Mouse (Mus musculus) layer of hippocampus, postnatal 10 days (tissue): Measurements from ENCODE around the gene Pabpn1. TPM values are rescaled to one million over a fixed set of nuclear protein-coding genes. Genes with fewer than 3 reads are reported as not detected.

Experiments used
- DNase-seq, 2 experiments: peaks; one replicate each; pipeline ENCODE4 v3.0.0; 2021; ENCODE audit warnings: low spot score in 2 of 2
- long read RNA-seq: library from polyadenylated mRNA; stranded (forward); transcript quantifications from one replicate; pipeline ENCODE4 v2.0.0, GENCODE M21; 2023
- total RNA-seq, 2 experiments: library from RNA; stranded (reverse); gene quantifications; 2 replicates each; pipeline ENCODE4 v1.2.3; 2021

Gene Pabpn1
- 100 to 1,000 TPM; 266 to 288 TPM for total RNA-seq
- long read RNA-seq, transcript Pabpn1-208 (7 exons, 700 nt), result minor isoform, 7 of 160 reads
- long read RNA-seq, transcript Pabpn1-205 (6 exons, 912 nt), result minor isoform, 7 of 160 reads
- long read RNA-seq, transcript Pabpn1-201 (7 exons, 1,030 nt), result major isoform, 60 of 160 reads
- long read RNA-seq, transcript Pabpn1-202 (6 exons, 1,761 nt), result minor isoform, 35 of 160 reads
- long read RNA-seq, partial matches to known transcripts, result 7 of 160 reads
- long read RNA-seq, other reads (novel, unspliced or antisense), result 36 of 160 reads

DNA sequence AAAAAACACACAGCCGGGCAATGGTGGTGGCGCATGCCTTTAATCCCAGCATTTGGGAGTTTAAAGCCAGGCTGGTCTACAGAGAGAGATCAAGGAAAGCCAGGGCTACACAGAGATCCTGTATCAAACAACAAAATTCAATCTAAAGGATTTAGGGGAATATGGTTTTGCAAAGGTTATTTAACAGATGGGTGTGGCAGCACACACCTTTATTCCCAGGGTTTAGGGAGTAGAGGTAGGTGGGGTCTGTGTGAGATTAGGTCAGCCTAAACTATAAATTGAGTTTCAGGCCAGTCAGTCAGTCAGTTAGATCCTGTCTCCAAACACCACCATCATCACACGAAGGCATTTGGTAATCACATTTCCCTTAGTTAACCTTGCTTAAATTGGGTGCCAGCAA lies at the start of gene Pabpn1:
Gene Pabpn1, plus strand, starts transcription at position 301 of the 400 bp plus-strand sequence.
- no peak for DNase-seq

DNA sequence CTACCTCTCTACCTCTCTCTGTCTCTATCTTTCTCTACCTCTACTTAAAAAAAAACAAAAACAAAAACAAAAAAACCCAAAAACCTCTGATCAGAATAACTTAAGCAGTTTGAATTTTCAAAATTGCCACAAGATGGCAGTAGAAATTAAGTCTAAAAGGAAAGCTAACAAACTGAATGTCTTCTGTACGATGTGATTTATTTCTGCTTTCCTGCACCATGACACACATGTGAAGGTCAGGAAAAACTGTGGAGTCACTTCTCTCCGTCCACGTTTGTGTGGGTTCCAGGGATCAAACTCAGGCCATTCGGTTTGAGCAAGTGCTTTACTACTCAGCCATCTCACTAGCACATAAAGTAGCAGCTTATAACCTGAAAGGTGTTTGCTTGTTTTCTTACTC lies 48.8 kb upstream of the Pabpn1 start:
- no peak for DNase-seq

DNA sequence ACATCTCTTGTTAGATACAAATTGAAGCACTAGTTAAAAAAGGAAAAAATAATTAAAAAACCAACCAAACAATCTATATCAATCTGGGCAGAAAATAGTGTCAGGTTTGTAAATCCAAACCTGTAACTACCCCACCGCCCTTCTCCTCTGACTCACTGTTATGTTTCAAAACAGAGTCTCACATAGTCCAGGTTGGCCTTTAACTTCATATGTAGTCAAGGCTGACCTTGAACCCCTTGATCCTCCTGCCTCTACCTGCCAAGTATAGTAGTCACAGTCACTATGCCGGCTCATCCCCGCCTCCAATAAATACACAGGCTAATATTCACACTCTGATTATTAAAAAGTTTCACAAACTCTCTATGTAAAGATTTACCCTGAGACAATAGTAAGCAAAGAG lies 36.6 kb upstream of the Pabpn1 start:
- DNase-seq, result no peak

DNA sequence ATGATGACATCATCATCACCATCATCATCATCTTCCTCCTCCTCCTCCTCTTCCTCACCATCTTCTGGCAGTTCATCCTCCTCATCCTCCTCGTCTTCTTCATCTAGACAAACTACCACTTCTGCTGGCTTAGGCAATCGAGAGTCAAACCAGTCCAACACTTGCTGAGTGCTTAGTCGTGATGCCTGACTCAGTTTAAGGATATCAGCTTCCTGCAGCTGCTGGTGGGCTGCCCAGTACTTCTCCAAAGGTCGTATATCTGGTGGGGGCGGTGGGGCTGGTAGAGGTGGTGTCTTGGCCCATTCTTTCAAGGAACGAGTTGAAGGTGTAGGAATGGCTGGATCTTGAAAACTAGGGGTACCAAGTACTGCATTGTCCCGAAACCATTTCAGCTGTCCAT lies 35.6 kb upstream of the Pabpn1 start:
- no peak for DNase-seq

DNA sequence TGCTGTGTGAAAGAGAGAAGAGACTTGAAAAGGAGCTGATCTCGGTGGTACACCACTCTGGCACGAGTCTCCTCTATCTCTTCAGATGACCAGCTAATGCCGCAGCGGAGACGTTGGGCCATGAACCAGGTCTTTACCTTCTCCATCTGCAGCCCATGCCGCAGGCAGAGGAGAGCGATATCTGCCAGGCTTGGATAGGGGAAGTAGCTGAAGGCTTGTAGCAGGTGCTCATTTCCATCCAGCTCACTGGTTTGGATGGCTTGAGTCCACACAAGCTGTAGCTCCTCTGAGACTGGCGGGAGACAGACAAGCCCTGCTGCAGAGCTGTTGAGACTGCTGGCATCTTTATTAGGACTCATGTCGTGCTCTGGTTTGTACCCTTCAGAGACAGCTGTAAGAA lies 34.4 kb upstream of the Pabpn1 start:
- DNase-seq, result peak in 1 of 2 experiments; percentile 28

DNA sequence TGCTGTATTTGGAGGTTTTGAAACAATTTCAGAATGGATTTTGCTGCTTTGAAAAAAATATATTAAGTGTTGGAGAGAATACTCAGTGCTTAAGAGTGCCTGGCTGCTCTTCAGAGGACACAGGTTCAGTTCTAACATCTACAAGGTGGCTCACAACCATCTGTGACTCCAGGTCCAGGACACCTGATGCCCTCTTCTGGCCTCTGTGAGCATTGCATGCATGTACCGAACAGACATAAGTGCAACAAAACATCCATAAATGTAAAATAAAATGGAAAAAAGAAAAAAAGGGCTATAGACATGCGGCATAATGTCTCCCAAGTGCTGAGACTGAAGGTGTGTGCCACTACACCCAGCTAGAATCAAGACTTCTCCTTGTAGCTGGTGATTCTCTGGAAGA lies 31.8 kb upstream of the Pabpn1 start:
- DNase-seq, result peak; percentile 62 to 70

DNA sequence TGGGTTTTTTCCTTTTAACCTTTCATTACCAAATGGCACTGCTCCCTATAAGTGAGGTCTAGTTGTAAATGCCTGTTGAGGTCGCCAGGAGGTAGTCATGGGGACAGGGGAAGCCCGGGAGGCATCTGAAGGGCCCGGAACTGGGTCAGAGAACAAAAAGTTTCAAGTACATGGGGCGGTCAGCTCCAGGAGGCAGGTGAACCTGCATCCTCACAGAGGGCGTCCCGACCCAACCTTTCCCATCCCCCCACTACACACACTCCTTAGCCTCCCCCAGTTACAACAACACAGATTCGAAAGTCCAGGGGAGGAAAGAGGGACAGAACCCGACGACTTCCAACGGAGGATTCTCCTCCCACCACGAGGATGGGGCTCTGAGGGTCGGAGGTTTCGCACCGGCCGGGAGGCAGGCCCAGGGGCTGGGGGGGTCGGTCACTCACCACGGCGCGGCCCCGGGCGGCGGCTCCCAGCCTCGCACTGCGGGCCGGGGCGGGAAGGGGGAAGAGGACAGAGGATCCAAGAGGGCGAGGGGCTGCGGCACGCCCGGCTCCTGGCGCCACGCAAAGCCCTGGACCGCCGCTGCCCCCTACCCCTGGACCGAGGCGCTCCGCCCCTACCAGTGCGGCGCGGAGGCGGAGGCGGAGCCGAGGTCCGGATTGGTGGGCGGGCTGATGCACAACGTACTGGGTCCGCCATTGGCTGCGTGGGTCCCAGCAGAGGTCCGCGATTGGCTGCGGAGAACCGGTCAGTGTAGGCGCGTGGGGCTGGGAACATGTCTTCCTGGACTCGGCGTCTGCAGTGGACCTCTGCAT lies 28.6 kb upstream of the Pabpn1 start:
- DNase-seq, result peak; percentile 88 to 93

DNA sequence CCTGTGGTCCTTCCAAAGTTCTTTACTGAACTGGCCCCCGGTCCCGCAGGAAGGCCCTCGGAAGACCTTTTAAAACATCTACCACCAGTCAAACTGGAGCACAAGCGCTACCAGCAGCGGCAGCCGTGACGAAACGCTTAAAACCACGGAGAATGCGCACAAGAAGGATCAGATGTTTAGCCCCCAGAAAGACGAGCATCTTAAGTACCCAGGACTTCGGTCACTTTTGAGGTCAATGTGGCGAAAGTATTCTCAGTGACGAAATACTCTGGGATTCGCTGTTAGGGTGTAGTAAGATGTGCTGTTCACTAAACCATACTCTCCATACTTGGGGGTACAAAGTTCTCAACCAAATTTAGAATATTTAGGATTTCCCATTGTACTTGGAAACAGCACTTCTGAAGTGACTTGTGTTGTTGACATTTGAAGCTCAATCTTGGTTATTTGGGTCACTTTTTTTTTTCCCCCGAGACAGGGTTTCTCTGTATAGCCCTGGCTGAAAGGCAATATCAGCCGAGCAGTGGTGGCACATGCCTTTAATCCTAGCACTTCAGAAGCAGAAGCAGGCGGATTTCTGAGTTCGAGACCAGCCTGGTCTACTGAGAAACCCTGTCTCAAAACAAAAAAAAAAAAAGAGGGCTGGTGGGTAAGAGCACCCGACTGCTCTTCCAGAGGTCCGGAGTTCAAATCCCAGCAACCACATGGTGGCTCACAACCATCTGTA lies 27.8 kb upstream of the Pabpn1 start:
- DNase-seq, result no peak

DNA sequence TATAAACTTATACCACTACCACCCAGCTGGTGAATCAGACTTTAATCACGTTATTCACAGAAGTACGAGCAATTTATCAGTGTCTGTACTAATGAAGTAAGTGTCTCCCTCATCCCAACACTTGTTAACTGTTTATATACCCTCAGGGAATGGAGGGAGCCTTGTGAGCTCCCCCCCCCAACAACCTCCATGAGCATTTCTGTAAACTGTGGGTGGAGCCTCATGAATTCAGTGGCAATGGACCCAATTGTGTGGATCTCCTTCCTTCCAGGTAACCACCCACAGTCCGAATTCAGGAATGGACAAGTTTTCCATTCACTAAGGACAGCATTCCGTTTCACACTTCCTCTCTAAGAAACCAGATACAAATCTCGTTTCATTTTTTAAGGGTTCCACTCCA lies 26.7 kb upstream of the Pabpn1 start:
- DNase-seq, result no peak

DNA sequence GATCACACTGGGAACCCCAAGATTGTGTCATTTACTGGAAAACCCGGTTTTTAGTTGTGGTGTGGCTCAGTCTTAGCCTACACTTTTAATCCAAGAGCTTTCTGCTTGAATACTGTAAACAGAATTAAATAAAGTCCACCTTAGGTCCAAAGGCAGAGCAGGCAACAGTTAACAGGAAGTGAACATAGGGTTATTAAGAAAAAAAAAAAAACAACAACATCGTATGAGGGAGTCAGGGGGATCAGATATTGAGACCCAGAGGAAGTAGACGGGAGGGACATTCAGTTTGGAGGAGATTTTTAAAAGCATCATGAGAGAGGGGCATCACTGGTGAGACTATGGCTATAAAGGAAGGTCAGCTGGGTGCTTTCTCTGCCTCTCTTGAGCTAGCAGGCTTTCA lies 26.0 kb upstream of the Pabpn1 start:
- DNase-seq, result no peak

DNA sequence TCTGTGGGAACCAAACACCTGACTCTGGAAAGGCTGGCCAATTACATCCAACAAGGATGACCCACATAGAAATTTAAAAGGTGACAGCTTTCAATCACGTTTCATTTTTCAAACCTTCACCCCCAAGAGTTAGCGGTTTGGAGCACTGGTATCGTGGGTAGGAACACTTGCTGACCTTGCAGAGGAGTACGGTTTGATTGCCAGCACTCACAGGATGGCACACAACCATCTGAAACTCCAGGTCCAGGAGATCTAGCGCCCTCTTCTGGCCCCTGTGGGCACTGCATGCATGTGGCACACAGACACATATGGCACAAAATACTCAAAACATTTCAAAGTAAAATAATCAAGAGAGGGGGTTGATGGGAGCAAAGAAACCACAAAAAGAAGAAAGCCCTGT lies 25.4 kb upstream of the Pabpn1 start:
- no peak for DNase-seq

DNA sequence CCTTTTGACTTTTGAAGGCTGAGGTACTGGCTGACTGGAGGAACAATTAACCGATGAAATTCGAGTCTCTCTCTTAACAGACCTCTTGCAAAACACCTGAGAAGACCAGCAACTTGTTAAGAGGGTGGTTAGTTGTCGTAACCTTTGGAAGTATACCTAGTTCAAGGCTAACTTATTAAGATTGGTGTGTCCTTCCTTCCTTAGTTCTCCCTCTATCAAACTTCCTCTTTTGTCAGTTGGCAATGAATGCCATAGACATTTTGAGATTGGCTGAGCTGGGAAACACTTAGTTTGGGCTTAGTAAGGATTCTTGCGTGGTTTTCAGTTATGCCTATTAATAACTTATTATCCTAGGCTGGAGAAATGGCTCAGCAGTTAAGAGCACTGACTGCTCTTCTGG lies 24.3 kb upstream of the Pabpn1 start:
- no peak for DNase-seq

DNA sequence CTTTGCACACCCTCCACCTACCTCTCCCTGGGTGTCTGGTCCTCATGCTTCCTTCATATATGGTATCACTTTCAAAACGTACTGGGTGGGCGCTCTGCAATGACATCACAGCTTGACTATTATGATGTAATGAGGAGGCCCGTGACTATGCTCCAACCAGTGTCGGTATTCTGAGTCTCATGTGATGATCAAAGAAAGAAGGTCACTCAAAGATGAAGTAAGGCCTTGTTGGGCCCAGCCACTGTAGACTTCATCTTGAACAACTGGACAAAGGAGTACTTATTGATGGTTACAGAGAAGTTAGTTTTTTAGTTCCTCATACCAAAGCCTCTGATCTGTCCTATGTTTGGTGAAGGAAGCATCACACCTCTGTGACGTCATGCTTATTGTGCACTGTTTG lies 21.4 kb upstream of the Pabpn1 start, which contains the start of gene Homez:
Gene Homez, minus strand, starts transcription at position 101 of the 400 bp plus-strand sequence.
- no peak for DNase-seq

DNA sequence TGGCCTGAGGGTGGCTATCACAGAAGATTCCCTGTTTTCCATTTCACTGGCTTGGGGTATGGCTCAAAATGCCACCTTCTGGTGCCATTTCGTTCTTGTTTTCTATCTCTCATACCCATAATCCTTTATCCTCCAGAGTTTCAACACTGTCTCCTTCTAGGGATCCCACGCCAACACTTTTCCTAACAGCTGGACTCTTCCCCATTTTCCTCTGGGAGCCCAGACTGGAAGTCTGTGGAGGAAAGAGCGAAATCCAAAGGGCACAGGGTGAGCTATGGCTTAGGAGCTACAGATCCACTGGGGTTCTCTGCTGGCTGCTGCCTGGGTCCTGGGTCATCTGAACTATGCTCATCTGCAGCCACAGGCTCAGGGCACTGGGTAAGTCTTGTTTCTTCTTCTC lies 18.1 kb upstream of the Pabpn1 start:
- DNase-seq, result no peak

DNA sequence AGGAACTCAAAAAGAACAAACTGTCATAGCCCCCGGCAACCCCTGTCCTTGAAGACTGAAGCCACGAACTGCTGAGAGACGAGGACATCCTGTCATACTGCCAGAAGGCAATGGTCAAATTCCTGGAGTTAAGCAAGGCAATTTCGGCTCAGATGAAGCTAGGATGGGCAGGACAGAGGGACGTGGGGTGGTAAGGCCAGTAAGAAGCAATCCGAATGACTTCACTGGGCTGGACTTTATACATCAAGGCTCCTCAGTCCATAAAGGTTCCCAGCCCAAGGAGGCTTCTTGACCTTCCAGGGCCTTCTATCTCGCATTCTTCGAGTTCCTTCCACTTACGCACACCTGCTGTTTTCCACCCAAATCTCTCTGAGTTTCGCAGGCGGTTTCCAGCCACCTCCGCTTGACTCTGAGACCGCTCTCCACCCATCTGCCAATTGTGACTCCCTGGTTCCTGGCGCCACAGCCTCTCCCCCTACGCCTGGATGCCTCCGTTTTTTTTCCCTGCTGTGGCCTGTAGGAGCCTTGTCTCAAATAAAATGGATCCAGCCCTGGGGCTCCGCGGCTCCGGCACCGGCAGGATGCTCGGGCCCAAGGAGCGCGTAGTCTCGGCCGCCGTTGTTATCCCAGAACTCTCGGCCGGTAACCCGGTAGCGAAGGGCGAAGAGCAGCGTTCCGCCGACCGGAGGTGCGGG lies 16.3 kb upstream of the Pabpn1 start:
- DNase-seq, result no peak

DNA sequence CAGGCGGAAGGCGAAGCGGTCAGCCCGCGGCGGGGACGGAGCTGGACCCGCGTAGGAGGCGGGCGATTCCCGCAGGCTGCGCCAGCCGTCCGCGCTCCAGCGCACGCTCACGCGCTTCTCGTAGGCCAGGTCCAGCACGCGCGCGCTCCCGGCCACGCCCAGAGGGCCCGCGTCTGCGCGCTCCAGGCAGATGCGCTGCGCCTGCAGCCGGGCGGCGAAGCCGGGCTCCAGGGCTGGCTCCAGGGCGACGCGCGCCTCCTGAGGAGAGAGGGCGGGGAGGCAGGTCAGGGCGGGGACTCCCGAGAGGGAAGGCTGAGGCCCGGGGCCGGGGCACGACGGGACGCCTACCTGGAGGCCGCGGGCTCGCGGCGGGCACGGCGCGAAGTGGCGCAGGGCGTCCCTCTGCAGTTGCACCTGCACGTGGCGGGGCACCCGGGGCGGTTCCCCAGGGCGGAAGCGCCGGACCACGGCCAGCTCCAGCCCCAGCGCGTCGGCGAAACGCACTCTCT lies 15.7 kb upstream of the Pabpn1 start:
- peak; percentile 85 to 92 for DNase-seq

DNA sequence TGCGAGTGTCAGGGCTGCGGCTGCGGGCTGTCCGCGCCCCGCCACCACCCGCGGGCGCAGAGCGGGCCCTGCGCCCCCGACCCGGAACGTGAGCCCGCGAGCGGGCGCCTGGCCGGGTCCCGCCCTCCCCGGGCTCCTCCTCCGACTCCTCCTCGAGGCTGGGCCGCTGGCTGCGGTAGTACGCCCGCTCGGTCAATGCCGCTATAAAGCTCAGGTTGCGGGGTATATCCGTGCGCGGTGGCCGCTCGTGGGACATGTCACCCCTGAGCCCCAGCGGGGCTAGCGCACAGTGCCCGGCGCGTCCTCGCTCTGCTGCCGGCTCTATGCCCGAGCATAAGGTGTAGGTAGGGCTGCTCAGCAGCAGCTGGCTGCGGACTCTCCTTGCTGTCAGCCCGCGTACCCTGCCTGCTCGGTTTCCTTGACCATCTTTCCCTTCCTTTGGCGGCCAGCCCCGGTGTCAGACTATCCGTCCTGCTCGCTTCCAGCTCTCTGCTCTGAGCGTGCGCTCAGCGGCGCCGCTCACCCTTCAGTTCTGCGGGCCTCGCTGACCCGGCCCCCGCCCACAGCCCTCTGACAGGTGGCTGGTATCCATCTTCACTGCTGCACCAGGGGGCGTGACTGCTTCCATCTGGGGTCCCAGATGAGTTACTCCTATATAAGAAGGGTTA lies 15.1 kb upstream of the Pabpn1 start, which contains the start of gene Ppp1r3e:
Gene Ppp1r3e, minus strand, starts transcription at position 503 of the 668 bp plus-strand sequence.
- DNase-seq, result peak; percentile 58 to 75

DNA sequence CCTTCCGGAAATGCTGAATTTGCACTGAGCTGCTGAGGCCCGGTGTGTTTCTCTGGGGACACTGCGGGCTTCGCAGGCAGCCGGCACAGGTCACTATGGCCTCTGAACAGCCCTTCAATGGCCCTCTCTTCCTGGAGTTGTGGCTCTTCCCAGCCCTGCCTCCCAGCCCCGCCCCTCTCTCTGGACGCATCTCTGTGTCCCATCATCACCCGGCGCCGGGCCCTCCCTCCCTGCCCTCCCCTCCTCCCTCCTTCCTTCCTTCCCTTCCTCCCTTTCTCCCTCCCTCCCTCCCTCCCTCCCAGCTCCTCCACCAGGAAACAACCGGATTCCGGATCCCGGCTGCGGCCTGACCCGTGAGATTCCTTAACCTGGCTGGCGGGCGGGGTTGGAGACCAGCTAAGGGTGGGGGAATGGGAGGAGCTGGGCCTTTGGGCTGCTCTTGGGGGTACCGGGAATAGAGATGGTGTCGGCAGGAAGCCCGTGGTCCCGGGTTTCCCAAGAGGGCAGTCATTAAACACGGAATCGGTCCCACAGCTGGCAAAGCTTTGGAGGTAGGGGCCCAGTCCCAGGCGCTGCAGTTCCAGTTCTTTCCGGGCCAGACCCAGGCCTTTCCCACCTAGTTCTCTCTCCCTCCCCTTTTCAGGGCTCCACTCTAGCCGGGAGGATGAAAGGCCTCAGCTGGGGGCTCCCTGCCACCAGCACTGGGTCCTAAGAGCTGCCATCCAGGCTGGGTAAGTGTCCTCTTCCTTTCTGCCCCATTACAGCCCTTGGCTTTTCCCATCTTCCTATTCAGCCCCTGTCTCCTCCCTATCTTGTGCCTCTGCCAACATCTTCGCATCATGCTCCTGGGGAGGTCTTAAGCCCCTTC lies 8.9 kb upstream of the Pabpn1 start, which contains the start of the genes Bcl2l2 and Gm20521:
Gene Bcl2l2, plus strand, starts transcription at position 224 of the 868 bp plus-strand sequence.
Gene Gm20521, plus strand, starts transcription at position 288 of the 868 bp plus-strand sequence.
- DNase-seq, result peak; percentile 75 to 81

DNA sequence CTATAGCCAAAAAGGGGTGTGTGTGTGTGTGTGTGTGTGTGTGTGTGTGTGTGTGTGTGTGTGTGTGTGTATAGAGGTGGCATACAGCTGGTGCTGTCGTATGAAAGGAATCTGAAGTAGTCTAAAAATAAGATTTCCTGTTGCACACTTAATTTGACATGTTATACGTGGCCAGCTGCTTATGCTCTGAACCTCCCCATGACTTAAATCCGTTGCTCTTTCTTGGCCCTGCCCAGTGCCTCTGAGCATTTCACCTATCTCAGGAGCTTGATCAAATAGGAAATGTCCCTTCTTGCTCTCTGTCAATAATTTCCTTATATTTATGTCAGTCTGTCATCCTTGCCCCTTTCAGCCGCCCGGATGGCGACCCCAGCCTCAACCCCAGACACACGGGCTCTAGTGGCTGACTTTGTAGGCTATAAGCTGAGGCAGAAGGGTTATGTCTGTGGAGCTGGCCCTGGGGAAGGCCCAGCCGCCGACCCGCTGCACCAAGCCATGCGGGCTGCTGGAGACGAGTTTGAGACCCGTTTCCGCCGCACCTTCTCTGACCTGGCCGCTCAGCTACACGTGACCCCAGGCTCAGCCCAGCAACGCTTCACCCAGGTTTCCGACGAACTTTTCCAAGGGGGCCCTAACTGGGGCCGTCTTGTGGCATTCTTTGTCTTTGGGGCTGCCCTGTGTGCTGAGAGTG lies 8.1 kb upstream of the Pabpn1 start:
- DNase-seq, result no peak
